Mouse (Mus musculus) cerebellum, postnatal 10 days (tissue): ENCODE results near the gene H2-M1.

Experiments used
- DNase-seq, 2 experiments: peaks; one replicate each; pipeline ENCODE4 v3.0.0; 2021; ENCODE audit warnings: mixed read lengths in 2 of 2

Gene H2-M1

GRCm38 (mm10) chr17:36672119-36672518 is at the start of gene H2-M1:
Gene H2-M1, minus strand, starts transcription at chr17:36672219.
- no peak for DNase-seq

- no peak for DNase-seq
These were observed 25.7 kb upstream of the H2-M1 start for GRCm38 (mm10) chr17:36697693-36698092.

DNA sequence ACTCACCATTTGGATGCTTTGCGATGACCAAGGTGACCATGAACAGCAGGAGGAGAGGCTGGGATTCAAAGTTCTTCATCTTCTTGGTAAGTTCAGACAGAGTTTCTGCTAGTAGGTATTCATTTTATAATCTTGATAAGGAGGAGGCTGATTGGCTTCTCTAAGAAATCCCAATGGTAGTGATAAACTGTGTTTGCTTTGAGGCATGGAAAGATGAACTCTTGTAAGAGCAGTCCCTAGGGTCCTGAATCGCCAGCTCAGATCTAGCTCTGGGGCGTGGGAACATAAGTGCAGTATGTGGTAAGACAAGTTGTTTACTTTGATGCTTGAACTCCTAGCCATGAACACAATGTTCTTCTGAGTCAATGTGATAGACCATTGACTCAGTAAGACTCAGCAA is 29.5 kb downstream of the H2-M1 start, which contains the start of gene H2-M9:
Gene H2-M9 (minus strand): TSS at position 101 of the 400 bp plus-strand sequence.
- no peak for DNase-seq
